Mouse (Mus musculus): ENCODE measurements at regions not wholly inside any gene's neighbourhood (a gene's known extent, or its start where the extent isn't known, plus 50 kb on each side); places are given as distances from the start of the nearest gene placed in this dataset.

DNA sequence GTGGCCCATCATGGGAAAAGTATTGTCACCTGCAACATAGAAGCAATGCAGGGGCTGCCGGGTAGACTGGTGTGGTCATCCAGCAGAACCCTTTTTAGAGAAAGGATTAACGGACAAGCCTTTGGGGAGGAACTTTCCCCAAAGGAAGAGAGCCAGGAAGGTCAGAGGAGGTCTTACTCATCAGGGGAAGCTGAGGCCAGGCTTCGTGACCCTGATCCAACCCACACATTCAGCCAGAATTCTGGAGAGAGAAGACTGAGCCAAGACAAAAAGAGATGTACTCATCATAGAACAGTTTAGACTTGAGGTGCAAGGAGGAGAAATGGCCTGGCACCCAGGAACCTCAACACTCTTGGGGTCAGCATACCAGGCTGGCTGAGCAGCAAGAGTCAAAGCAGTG lies 67.9 kb upstream of the Sh3bp4 start:
- Histone ChIP-seq H3K9me3 (ENCODE audit: control insufficient read depth, low read length) (0 out of 2 replicates have a peak, but pooled peaks cover 2% of the 10 kb centered on the region), H3K4me2 (replicated peaks; ENCODE audit: low read depth, low read length) (no peak overlapping the region), H3K4me3 (ENCODE audit: low read length) (no peak overlapping the region), H3K4me1 (ENCODE audit: control insufficient read depth, insufficient read depth, low read length) (no peaks in the 10 kb centered on the region), H3K27me3 (ENCODE audit: control insufficient read depth, insufficient read depth, low read length) (no peaks in the 10 kb centered on the region), H3K27ac (ENCODE audit: low read depth, low read length) (no peak overlapping the region), H3K9ac (ENCODE audit: low read depth, low read length) (no peak overlapping the region), H3K36me3 (ENCODE audit: control insufficient read depth, insufficient read depth, low read length) (no peaks in the 10 kb centered on the region)
- no peak for ATAC-seq (ENCODE audit: low FRiP score, low TSS enrichment)
- 76% methylated on average over 3 of the region's 3 CpGs for WGBS

DNA sequence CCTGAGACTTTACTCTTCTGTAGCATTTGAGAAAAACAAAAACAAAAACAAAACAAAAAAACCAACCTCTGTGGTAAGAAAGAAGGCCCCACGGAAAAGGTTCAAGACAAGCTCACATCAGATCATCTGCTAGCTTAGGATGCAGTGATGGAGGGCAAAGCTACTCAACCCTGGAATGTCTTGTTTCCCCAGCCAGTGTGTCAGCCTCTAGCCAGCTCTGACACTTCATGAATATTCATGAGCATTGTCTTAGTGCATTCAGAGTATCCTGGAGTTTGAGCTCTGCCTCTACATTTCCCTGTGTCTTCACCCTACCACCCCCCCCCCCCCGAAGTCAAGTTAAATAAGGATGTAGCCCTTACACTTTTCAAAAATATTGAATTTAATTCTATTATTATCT lies 66.5 kb upstream of the Sh3bp4 start:
- H3K4me3 ChIP-seq (ENCODE audit: low read length) = no peak overlapping the region
- H3K4me1 ChIP-seq (ENCODE audit: control insufficient read depth, insufficient read depth, low read length) = no peaks in the 10 kb centered on the region
- no peak for ATAC-seq (ENCODE audit: low FRiP score, low TSS enrichment)
- 78% methylated on average over 2 of the region's 2 CpGs for WGBS
- H3K27me3 ChIP-seq (ENCODE audit: control insufficient read depth, insufficient read depth, low read length) = no peaks in the 10 kb centered on the region
- 0 out of 2 replicates have a peak, but pooled peaks cover 2% of the 10 kb centered on the region for H3K9me3 ChIP-seq (ENCODE audit: control insufficient read depth, low read length)
- no peak overlapping the region for H3K9ac ChIP-seq (ENCODE audit: low read depth, low read length)
- no peak overlapping the region for H3K27ac ChIP-seq (ENCODE audit: low read depth, low read length)
- no peak overlapping the region for H3K4me2 ChIP-seq (replicated peaks; ENCODE audit: low read depth, low read length)
- H3K36me3 ChIP-seq (ENCODE audit: control insufficient read depth, insufficient read depth, low read length) = no peaks in the 10 kb centered on the region

DNA sequence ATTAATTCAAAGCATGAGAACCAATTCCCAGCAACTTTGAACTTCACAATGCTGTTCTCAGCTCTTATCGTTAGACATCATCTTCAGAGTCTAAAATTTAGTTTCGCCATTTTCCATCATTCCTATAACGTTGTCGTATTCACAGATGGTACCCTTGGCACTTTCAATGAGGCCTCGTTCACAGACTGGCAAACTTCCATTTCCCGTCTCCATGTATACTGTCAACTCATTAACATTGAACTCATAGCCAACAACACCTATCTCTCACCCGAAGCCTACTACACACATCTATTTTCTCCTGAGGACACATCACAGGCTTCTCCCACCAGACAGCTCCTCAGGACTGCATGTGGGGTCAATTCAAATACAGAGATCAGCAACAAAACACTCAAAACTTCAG lies 62.7 kb upstream of the Sh3bp4 start:
- H3K9me3 ChIP-seq (ENCODE audit: control insufficient read depth, low read length) = no peaks in the 10 kb centered on the region
- 95% methylated on average over 7 of the region's 7 CpGs for WGBS
- no peaks in the 10 kb centered on the region for H3K36me3 ChIP-seq (ENCODE audit: control insufficient read depth, insufficient read depth, low read length)
- H3K27ac ChIP-seq (ENCODE audit: low read depth, low read length) = no peak overlapping the region
- 0 out of 2 replicates have a peak, but pooled peaks cover 2% of the 10 kb centered on the region for H3K4me1 ChIP-seq (ENCODE audit: control insufficient read depth, insufficient read depth, low read length)
- no peak overlapping the region for H3K4me2 ChIP-seq (replicated peaks; ENCODE audit: low read depth, low read length)
- no peaks in the 10 kb centered on the region for H3K27me3 ChIP-seq (ENCODE audit: control insufficient read depth, insufficient read depth, low read length)
- H3K9ac ChIP-seq (ENCODE audit: low read depth, low read length) = no peak overlapping the region
- no peak overlapping the region for H3K4me3 ChIP-seq (ENCODE audit: low read length)
- ATAC-seq (ENCODE audit: low FRiP score, low TSS enrichment) = no peak

DNA sequence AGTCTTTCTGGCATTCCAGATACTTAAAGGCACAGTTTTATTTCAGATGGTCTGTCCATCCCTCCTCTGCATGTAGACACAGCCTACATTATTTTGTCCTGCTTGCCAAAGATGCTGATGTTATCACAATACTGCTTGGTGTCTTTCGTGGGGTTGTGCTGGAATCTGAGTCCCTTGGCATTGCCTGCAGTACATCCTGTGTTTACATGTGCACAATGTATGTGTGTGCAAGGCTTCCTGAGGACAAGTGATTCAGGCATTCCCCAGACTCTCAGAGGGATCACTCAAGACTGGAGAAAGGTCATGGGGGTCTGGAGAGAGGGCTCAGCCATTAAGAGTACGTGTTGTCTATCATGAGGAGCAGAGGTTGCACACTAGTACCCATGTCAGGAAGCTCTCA lies 60.0 kb upstream of the Sh3bp4 start:
- 65% methylated on average over 2 of the region's 2 CpGs for WGBS
- H3K9me3 ChIP-seq (ENCODE audit: control insufficient read depth, low read length) = no peaks in the 10 kb centered on the region
- no peak overlapping the region for H3K27ac ChIP-seq (ENCODE audit: low read depth, low read length)
- no peak for ATAC-seq (ENCODE audit: low FRiP score, low TSS enrichment)
- no peak overlapping the region for H3K4me2 ChIP-seq (replicated peaks; ENCODE audit: low read depth, low read length)
- no peak overlapping the region for H3K4me3 ChIP-seq (ENCODE audit: low read length)
- no peaks in the 10 kb centered on the region for H3K27me3 ChIP-seq (ENCODE audit: control insufficient read depth, insufficient read depth, low read length)
- H3K9ac ChIP-seq (ENCODE audit: low read depth, low read length) = no peak overlapping the region
- H3K36me3 ChIP-seq (ENCODE audit: control insufficient read depth, insufficient read depth, low read length) = no peaks in the 10 kb centered on the region
- peaks cover 3% of the 10 kb centered on the region; the same call in 1 of the 2 replicates for H3K4me1 ChIP-seq (ENCODE audit: control insufficient read depth, insufficient read depth, low read length)

DNA sequence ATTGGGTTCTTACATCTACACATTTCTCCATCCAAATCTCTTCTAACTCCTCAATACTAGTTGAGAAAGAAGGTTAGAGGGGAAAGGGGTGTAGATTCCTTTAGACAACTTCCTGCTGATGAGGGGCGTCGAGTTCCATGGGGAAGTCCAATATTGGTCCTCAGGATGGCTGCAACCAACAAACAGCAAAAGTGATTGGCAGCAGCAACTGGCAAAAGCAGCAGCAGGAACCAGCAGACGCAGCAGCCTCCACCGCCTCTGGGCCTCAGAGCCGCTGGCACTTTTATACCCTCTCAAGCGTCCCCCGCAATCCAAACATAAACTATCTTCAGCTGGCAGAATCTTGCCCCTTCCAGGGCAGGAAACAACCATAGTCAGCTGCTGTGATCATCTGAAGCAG lies 58.8 kb upstream of the Sh3bp4 start:
- Histone ChIP-seq H3K9ac (ENCODE audit: low read depth, low read length) (no peak overlapping the region), H3K9me3 (ENCODE audit: control insufficient read depth, low read length) (no peaks in the 10 kb centered on the region), H3K27ac (ENCODE audit: low read depth, low read length) (no peak overlapping the region), H3K4me2 (replicated peaks; ENCODE audit: low read depth, low read length) (no peak overlapping the region), H3K4me1 (ENCODE audit: control insufficient read depth, insufficient read depth, low read length) (peaks cover 8% of the 10 kb centered on the region; the same call in 1 of the 2 replicates), H3K27me3 (ENCODE audit: control insufficient read depth, insufficient read depth, low read length) (no peaks in the 10 kb centered on the region), H3K4me3 (ENCODE audit: low read length) (no peak overlapping the region), H3K36me3 (ENCODE audit: control insufficient read depth, insufficient read depth, low read length) (no peaks in the 10 kb centered on the region)
- WGBS = 49% methylated on average over 7 of the region's 7 CpGs
- no peak for ATAC-seq (ENCODE audit: low FRiP score, low TSS enrichment)

DNA sequence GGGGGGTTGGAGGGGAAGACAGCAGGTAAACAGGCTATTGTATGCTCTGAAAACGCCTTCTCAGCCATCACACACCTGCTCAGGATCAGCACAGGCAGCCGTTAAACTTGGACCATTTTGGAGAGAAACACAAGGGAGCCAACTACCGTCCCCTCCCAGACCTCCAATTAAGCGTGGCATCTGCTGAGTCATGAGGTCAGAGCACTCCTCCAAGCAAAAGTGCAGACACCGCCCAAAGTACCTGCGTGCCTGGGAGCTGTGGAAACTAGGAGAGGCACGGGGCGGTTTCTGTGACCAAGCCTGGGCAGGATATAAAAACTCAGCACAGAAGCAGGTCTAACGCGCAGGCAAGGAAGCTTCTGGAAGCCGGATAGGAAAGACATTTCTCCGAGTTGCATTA lies 54.8 kb upstream of the Sh3bp4 start:
- Histone ChIP-seq H3K4me2 (replicated peaks; ENCODE audit: low read depth, low read length) (no peak overlapping the region; the same call in 1 of the 2 replicates), H3K36me3 (ENCODE audit: control insufficient read depth, insufficient read depth, low read length) (no peaks in the 10 kb centered on the region), H3K4me3 (ENCODE audit: low read length) (no peak overlapping the region), H3K9ac (ENCODE audit: low read depth, low read length) (no peak overlapping the region), H3K27ac (ENCODE audit: low read depth, low read length) (no peak overlapping the region), H3K27me3 (ENCODE audit: control insufficient read depth, insufficient read depth, low read length) (no peaks in the 10 kb centered on the region), H3K9me3 (ENCODE audit: control insufficient read depth, low read length) (no peaks in the 10 kb centered on the region), H3K4me1 (ENCODE audit: control insufficient read depth, insufficient read depth, low read length) (peaks cover 8% of the 10 kb centered on the region; the same call in 1 of the 2 replicates)
- WGBS = 21% methylated on average over 12 of the region's 12 CpGs
- peak; percentile 37; the same call in 1 of the 2 replicates for ATAC-seq (ENCODE audit: low FRiP score, low TSS enrichment)

DNA sequence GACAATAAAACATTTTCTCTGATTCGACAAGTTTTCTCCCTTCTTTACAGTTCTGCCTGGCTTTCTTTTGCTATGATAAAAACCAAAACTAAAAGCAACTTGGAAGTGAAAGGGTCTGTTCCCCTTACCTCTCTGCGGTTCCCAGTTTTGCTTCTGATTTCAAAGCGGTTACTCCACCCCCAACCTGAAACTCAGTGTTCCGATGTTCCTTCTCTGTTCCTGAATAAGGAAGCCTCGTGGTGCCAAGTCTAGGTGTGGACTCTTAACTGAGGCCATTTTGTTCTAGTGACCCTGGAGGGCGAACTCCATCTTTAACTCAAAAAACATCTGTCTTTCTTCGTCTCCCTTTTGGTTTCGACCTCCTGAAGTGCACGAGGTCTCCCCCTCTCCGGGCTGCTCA lies 54.4 kb upstream of the Sh3bp4 start:
- ATAC-seq (ENCODE audit: low FRiP score, low TSS enrichment) = no peak
- no peak overlapping the region for H3K4me3 ChIP-seq (ENCODE audit: low read length)
- H3K36me3 ChIP-seq (ENCODE audit: control insufficient read depth, insufficient read depth, low read length) = no peaks in the 10 kb centered on the region
- H3K4me1 ChIP-seq (ENCODE audit: control insufficient read depth, insufficient read depth, low read length) = peaks cover 8% of the 10 kb centered on the region; the same call in 1 of the 2 replicates
- no peak overlapping the region for H3K9ac ChIP-seq (ENCODE audit: low read depth, low read length)
- no peak overlapping the region for H3K27ac ChIP-seq (ENCODE audit: low read depth, low read length)
- 51% methylated on average over 10 of the region's 10 CpGs for WGBS
- no peaks in the 10 kb centered on the region for H3K27me3 ChIP-seq (ENCODE audit: control insufficient read depth, insufficient read depth, low read length)
- H3K9me3 ChIP-seq (ENCODE audit: control insufficient read depth, low read length) = no peaks in the 10 kb centered on the region
- no peak overlapping the region; the same call in 1 of the 2 replicates for H3K4me2 ChIP-seq (replicated peaks; ENCODE audit: low read depth, low read length)

DNA sequence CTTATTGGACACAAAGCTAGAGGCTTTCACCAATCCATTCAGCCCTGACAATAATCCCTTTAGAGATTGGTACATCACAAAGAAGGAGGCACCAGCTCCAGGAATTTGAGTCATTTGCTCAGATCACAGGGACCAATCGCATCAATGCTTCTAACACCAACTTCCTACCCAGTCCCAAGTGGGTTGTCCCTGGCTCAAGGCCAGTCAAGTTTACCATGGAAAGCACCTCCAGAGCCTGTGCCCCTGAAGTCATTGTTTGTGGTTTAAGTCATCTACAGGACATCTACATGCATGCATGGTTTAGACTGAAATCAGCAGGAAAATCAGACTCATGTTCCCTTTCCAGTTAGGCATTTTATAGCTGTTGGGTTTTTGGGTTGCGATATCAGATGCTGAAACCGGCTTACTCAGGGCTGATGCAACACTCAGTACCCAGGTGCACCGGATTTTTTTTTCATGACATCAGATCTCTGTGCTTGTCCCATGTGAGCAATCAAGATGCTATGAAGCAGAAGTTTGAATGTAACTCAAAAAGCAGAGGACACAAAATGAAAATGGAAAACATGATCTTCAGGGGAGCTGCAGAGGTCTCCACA lies 50.3 kb upstream of the Sh3bp4 start:
- WGBS = 81% methylated on average over 4 of the region's 4 CpGs
- Histone ChIP-seq H3K27ac (ENCODE audit: low read depth, low read length) (no peak overlapping the region), H3K4me3 (ENCODE audit: low read length) (no peak overlapping the region)

More for the DNA sequence above, 50.3 kb upstream of the Sh3bp4 start:
- no peaks in the 10 kb centered on the region for H3K36me3 ChIP-seq (ENCODE audit: control insufficient read depth, insufficient read depth, low read length)
- H3K9me3 ChIP-seq (ENCODE audit: control insufficient read depth, low read length) = no peaks in the 10 kb centered on the region
- H3K27me3 ChIP-seq (ENCODE audit: control insufficient read depth, insufficient read depth, low read length) = no peaks in the 10 kb centered on the region
- H3K4me2 ChIP-seq (replicated peaks; ENCODE audit: low read depth, low read length) = no peak overlapping the region
- H3K4me1 ChIP-seq (ENCODE audit: control insufficient read depth, insufficient read depth, low read length) = peaks cover 9% of the 10 kb centered on the region
- no peak for ATAC-seq (ENCODE audit: low FRiP score, low TSS enrichment)
- H3K9ac ChIP-seq (ENCODE audit: low read depth, low read length) = no peak overlapping the region

Data from kidney, embryonic 14.5 days (tissue).